In the genomic region with DNA sequence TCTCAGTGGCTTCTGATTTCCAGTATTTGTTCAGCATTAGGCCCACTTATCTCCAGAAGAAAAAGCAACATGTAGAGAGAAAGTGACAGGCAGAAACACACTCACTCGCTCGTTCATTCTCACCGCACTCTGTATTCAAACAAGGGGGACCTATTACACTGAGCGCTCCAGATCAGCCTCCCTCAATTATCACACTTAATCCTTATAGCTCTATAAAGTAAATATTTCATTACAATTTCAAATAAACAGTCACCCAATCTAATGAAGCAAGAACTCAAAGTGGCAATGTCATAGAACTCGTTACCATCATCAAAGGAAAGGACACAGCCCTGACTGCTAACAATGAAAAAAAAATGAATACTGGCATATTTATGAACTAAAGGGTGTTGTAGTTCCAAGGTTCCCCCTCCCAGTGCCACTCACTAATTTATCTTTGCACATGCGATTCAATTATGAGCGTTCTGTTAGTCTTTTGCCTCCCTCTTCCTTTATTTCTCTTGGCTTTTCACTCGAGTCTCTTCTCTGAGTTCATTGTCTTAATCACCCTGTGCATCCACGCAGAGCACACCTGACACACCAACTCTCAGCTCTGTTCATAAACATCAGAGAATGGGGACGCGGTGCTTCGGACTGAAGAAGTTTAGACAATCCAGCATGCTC, we compare ENCODE assay signal across 10 mouse cellular contexts.
DNase-seq lines count a peak whose midpoint lies in the region; ATAC-seq and TF ChIP-seq lines count a peak whose summit lies in the region.
"Had no signal": no experiment of that assay in that cellular context is flagged by ENCODE, and none has a peak within 500 bp of the region (broad histone marks: within the 10 kb centered on the region; RNA-seq: fewer than 3 reads in every experiment).

No protein-coding gene starts in this region.

- no peaks in the 10 kb centered on the region for H3K36me3 ChIP-seq in lung, embryonic 14.5 days (ENCODE audit: insufficient read depth)
- no peaks in the 10 kb centered on the region for H3K36me3 ChIP-seq in forebrain, embryonic 15.5 days
- no peaks in the 10 kb centered on the region for H3K36me3 ChIP-seq in midbrain, embryonic 10.5 days
- no peaks in the 10 kb centered on the region for H3K36me3 ChIP-seq in stomach, embryonic 15.5 days
- H3K36me3 ChIP-seq: liver, embryonic 12.5 days had no signal

- H3K4me1 ChIP-seq in lung, embryonic 14.5 days (ENCODE audit: insufficient read depth), result peaks cover 7% of the 10 kb centered on the region
- peaks cover 33% of the 10 kb centered on the region for H3K4me1 ChIP-seq in forebrain, embryonic 15.5 days
- H3K4me1 ChIP-seq in midbrain, embryonic 10.5 days, result peaks cover 46% of the 10 kb centered on the region
- no peaks in the 10 kb centered on the region for H3K4me1 ChIP-seq in stomach, embryonic 15.5 days
- H3K4me1 ChIP-seq: liver, embryonic 12.5 days had no signal

- peak overlapping the region; percentile 43 for H3K4me2 ChIP-seq in lung, embryonic 14.5 days
- H3K4me2 ChIP-seq in forebrain, embryonic 15.5 days (replicated peaks), result peak overlapping the region; percentile 49
- peak overlapping the region; percentile 21 for H3K4me2 ChIP-seq in stomach, embryonic 15.5 days
- H3K4me2 ChIP-seq: liver, embryonic 12.5 days had no signal

- no peak overlapping the region; the same call in 1 of the 2 replicates for H3K4me3 ChIP-seq in lung, embryonic 14.5 days (ENCODE audit: low read depth, low read length)
- peak overlapping the region; percentile 26 for H3K4me3 ChIP-seq in forebrain, embryonic 15.5 days
- peak overlapping the region; percentile 19 for H3K4me3 ChIP-seq in midbrain, embryonic 10.5 days
- 0 out of 2 replicates have a peak overlapping the region, but pooled peaks have one; percentile 3 for H3K4me3 ChIP-seq in stomach, embryonic 15.5 days (replicated peaks)
- H3K4me3 ChIP-seq: liver, embryonic 12.5 days had no signal

- ATAC-seq in lung, embryonic 14.5 days (ENCODE audit: insufficient read depth), result peak; percentile 31; the same call in 1 of the 2 replicates
- peak; percentile 90 for ATAC-seq in forebrain, embryonic 15.5 days (replicated peaks)
- no peak for ATAC-seq in stomach, embryonic 15.5 days (ENCODE audit: insufficient read depth, low FRiP score, low read depth)
- ATAC-seq: intestine, postnatal 0 days; liver, embryonic 12.5 days had no signal

- H3K27me3 ChIP-seq in lung, embryonic 14.5 days (ENCODE audit: insufficient read depth, low read length), result no peaks in the 10 kb centered on the region
- no peaks in the 10 kb centered on the region for H3K27me3 ChIP-seq in forebrain, embryonic 15.5 days
- no peaks in the 10 kb centered on the region for H3K27me3 ChIP-seq in midbrain, embryonic 10.5 days (ENCODE audit: low read depth, poor library complexity, severe bottlenecking)
- H3K27me3 ChIP-seq in stomach, embryonic 15.5 days (replicated peaks), result no peaks in the 10 kb centered on the region
- H3K27me3 ChIP-seq: liver, embryonic 12.5 days had no signal

- peak; percentile 13 for DNase-seq in lung, embryonic 14.5 days
- DNase-seq in lung, postnatal 36 days, result no peak
- no peak for DNase-seq in midbrain, embryonic 10.5 days (ENCODE audit: low spot score)
- DNase-seq in yolk sac, embryonic 10.5 days (ENCODE audit: low spot score), result no peak
- DNase-seq in c-Kit-positive CD71-positive TER-119-positive erythroid progenitor cells, embryonic 14.5 days (ENCODE audit: low spot score), result no peak
- DNase-seq: gastrocnemius, postnatal 25 days had no signal

- H3K9me3 ChIP-seq in lung, embryonic 14.5 days (ENCODE audit: low read depth, low read length), result no peaks in the 10 kb centered on the region
- H3K9me3 ChIP-seq in forebrain, embryonic 15.5 days, result no peaks in the 10 kb centered on the region
- no peaks in the 10 kb centered on the region for H3K9me3 ChIP-seq in midbrain, embryonic 10.5 days (replicated peaks)
- H3K9me3 ChIP-seq in stomach, embryonic 15.5 days, result no peaks in the 10 kb centered on the region
- H3K9me3 ChIP-seq: liver, embryonic 12.5 days had no signal

- no peak for TF ChIP-seq CTCF in lung, embryonic 14.5 days (IDR thresholded peaks at IDR 0.05; ENCODE audit: low read depth)

- 37% methylated on average over 12 of the region's 12 CpGs for WGBS in lung, embryonic 14.5 days
- WGBS in forebrain, embryonic 15.5 days, result 6% methylated on average over 12 of the region's 12 CpGs
- 51% methylated on average over 12 of the region's 12 CpGs for WGBS in midbrain, embryonic 10.5 days
- WGBS in stomach, embryonic 15.5 days, result 56% methylated on average over 12 of the region's 12 CpGs

- H3K27ac ChIP-seq in lung, embryonic 14.5 days (ENCODE audit: low read depth), result no peak overlapping the region
- H3K27ac ChIP-seq in forebrain, embryonic 15.5 days (replicated peaks), result peak overlapping the region; percentile 69
- H3K27ac ChIP-seq in midbrain, embryonic 10.5 days (replicated peaks), result peak overlapping the region; percentile 80
- H3K27ac ChIP-seq in stomach, embryonic 15.5 days, result no peak overlapping the region; the same call in 1 of the 2 replicates
- H3K27ac ChIP-seq: liver, embryonic 12.5 days had no signal

- no peak overlapping the region for H3K9ac ChIP-seq in lung, embryonic 14.5 days
- H3K9ac ChIP-seq in forebrain, embryonic 15.5 days (replicated peaks), result peak overlapping the region; percentile 7; the same call in 1 of the 2 replicates
- H3K9ac ChIP-seq in stomach, embryonic 15.5 days, result no peak overlapping the region
- H3K9ac ChIP-seq: liver, embryonic 12.5 days had no signal

Comparison
In these comparisons a context has a peak if more than half of its experiments do, and no peak if none do; other contexts are left out.
1. H3K27ac ChIP-seq: peak in forebrain, embryonic 15.5 days (single experiment) and midbrain, embryonic 10.5 days (single experiment); none in lung, embryonic 14.5 days (single experiment) and stomach, embryonic 15.5 days (single experiment).
2. Peak in every context shown above with its lines, with median percentiles within 50 percentile points of each other: H3K4me2 ChIP-seq.